Mouse (Mus musculus): ENCODE measurements around the gene Erbb4.

- TF ChIP-seq CTCF (IDR thresholded peaks at IDR 0.05) = no peak
- TF ChIP-seq EP300 (IDR thresholded peaks at IDR 0.05) = no peak
These were observed 774.1 kb downstream of the Erbb4 start for GRCm38 (mm10) chr1:68333714-68334113.

All from lung, postnatal 0 days (tissue).